Mouse (Mus musculus): ENCODE results near the gene Fam107b. TPM values are rescaled to one million over a fixed set of nuclear protein-coding genes. Genes with fewer than 3 reads are reported as not detected.
A peak's percentile ranks its signal among the peaks of the same experiment; 100 is the strongest.

The Fam107b gene
- total RNA-seq, 2 experiments from 2014 or later = 8.6 to 9.6 TPM

- intact Hi-C loops (cut with DNase I) = no loop called here
- DNase-seq (ENCODE audit: low spot score in 2 of 2) = no peak
Observed at GRCm38 (mm10) chr2:3755936-3756335, 185.6 kb downstream of the Fam107b start.

- intact Hi-C loops (cut with DNase I) = no loop called here
- DNase-seq (ENCODE audit: low spot score in 2 of 2) = no peak
Observed at GRCm38 (mm10) chr2:3758406-3758805, 188.1 kb downstream of the Fam107b start.

- no peak for DNase-seq (ENCODE audit: low spot score in 2 of 2)
- intact Hi-C loops (cut with DNase I) = loop anchor here (10.0 kb wide), 1 partner anchor 406 kb away; no protein-coding TSS in a partner anchor
Observed at GRCm38 (mm10) chr2:3760234-3760836, 190.0 kb downstream of the Fam107b start.

GRCm38 (mm10) chr2:3764136-3764535 is 193.8 kb downstream of the Fam107b start:
- intact Hi-C loops (cut with DNase I) = loop anchor here (10.0 kb wide), 1 partner anchor 409 kb away; no protein-coding TSS in a partner anchor
- DNase-seq (ENCODE audit: low spot score in 2 of 2) = no peak

GRCm38 (mm10) chr2:3765957-3766783 is 195.9 kb downstream of the Fam107b start:
- intact Hi-C loops (cut with DNase I) = loop anchor here (10.0 kb wide), 1 partner anchor 411 kb away; no protein-coding TSS in a partner anchor
- no peak for DNase-seq (ENCODE audit: low spot score in 2 of 2)

GRCm38 (mm10) chr2:3769260-3769659 is 199.0 kb downstream of the Fam107b start:
- peak; percentile 46 to 61 for DNase-seq (ENCODE audit: low spot score in 2 of 2)
- intact Hi-C loops (cut with DNase I) = loop anchor here (10.0 kb wide), 1 partner anchor 414 kb away; no protein-coding TSS in a partner anchor

- DNase-seq (ENCODE audit: low spot score in 2 of 2) = no peak
- intact Hi-C loops (cut with DNase I) = loop anchor here (2.0 to 10.0 kb wide), 2 partner anchors 223 to 415 kb away; no protein-coding TSS in a partner anchor
Observed at GRCm38 (mm10) chr2:3769786-3770318, 199.6 kb downstream of the Fam107b start.

GRCm38 (mm10) chr2:3770383-3770782 is 200.1 kb downstream of the Fam107b start:
- intact Hi-C loops (cut with DNase I) = loop anchor here (2.0 kb wide), 1 partner anchor 224 kb away; no protein-coding TSS in a partner anchor
- no peak for DNase-seq (ENCODE audit: low spot score in 2 of 2)

- no peak for DNase-seq (ENCODE audit: low spot score in 2 of 2)
- intact Hi-C loops (cut with DNase I) = loop anchor here (2.0 kb wide), 1 partner anchor 225 kb away; no protein-coding TSS in a partner anchor
Observed at GRCm38 (mm10) chr2:3771483-3771882, 201.2 kb downstream of the Fam107b start.

GRCm38 (mm10) chr2:3773089-3773488 is 202.8 kb downstream of the Fam107b start:
- DNase-seq (ENCODE audit: low spot score in 2 of 2) = no peak
- intact Hi-C loops (cut with DNase I) = no loop called here

- DNase-seq (ENCODE audit: low spot score in 2 of 2) = no peak
- intact Hi-C loops (cut with DNase I) = no loop called here
Observed at GRCm38 (mm10) chr2:3775569-3775968, 205.3 kb downstream of the Fam107b start.

- DNase-seq (ENCODE audit: low spot score in 2 of 2) = no peak
- intact Hi-C loops (cut with DNase I) = no loop called here
Observed at GRCm38 (mm10) chr2:3776045-3776444, 205.8 kb downstream of the Fam107b start.

- no peak for DNase-seq (ENCODE audit: low spot score in 2 of 2)
- intact Hi-C loops (cut with DNase I) = no loop called here
Observed at GRCm38 (mm10) chr2:3777696-3778095, 207.4 kb downstream of the Fam107b start.

- intact Hi-C loops (cut with DNase I) = no loop called here
- DNase-seq (ENCODE audit: low spot score in 2 of 2) = no peak
Observed at GRCm38 (mm10) chr2:3785546-3785945, 215.3 kb downstream of the Fam107b start.

- no peak for DNase-seq (ENCODE audit: low spot score in 2 of 2)
- intact Hi-C loops (cut with DNase I) = no loop called here
Observed at GRCm38 (mm10) chr2:3787752-3788423, 217.6 kb downstream of the Fam107b start.

- intact Hi-C loops (cut with DNase I) = no loop called here
- DNase-seq (ENCODE audit: low spot score in 2 of 2) = no peak
Observed at GRCm38 (mm10) chr2:3788424-3788786, 218.1 kb downstream of the Fam107b start.

- no peak for DNase-seq (ENCODE audit: low spot score in 2 of 2)
- intact Hi-C loops (cut with DNase I) = no loop called here
Observed at GRCm38 (mm10) chr2:3796543-3796942, 226.3 kb downstream of the Fam107b start.

GRCm38 (mm10) chr2:3799767-3800554 is 229.7 kb downstream of the Fam107b start:
- intact Hi-C loops (cut with DNase I) = loop anchor here (1.0 to 2.0 kb wide), 2 partner anchors 254 to 451 kb away; no protein-coding TSS in a partner anchor
- peak; percentile 35 to 42 for DNase-seq (ENCODE audit: low spot score in 2 of 2)

GRCm38 (mm10) chr2:3800555-3800878 is 230.2 kb downstream of the Fam107b start:
- DNase-seq (ENCODE audit: low spot score in 2 of 2) = no peak
- intact Hi-C loops (cut with DNase I) = loop anchor here (1.0 to 2.0 kb wide), 2 partner anchors 254 to 452 kb away; no protein-coding TSS in a partner anchor

All from left cerebral cortex, postnatal 25 days (tissue).